Mouse (Mus musculus) kidney, postnatal 0 days (tissue): Measurements from ENCODE around the gene Cflar. TPM values are rescaled to one million over a fixed set of nuclear protein-coding genes. Genes with fewer than 3 reads are reported as not detected.

ENCODE experiments used
- ATAC-seq: fragments of 200-750 bp; cut with Nextera tagmentation; replicated peaks from 2 replicates; pipeline ENCODE4 v1.8.0; 2017; ENCODE audit warnings: low read depth, moderate number of reproducible peaks, moderate TSS enrichment, moderate library complexity; ENCODE audit not compliant: low FRiP score
- DNase-seq: peaks from one replicate; pipeline ENCODE4 v3.0.0-alpha.2; 2016; ENCODE audit warnings: low spot score
- H3K27ac ChIP-seq: fragments of 300-500 bp; sonication (generic); 2 replicates; pipeline ENCODE4 v1.5.1; 2014; ENCODE audit warnings: mild to moderate bottlenecking
- H3K27me3 ChIP-seq: fragments of 300-500 bp; sonication (generic); 2 replicates; pipeline ENCODE4 v1.6.1; 2014; ENCODE audit warnings: low read length, mixed read lengths; ENCODE audit not compliant: insufficient read depth
- H3K36me3 ChIP-seq: fragments of 300-500 bp; sonication (generic); 2 replicates; pipeline ENCODE4 v1.6.1; 2014; ENCODE audit warnings: low read length, mixed read lengths; ENCODE audit not compliant: insufficient read depth
- H3K4me1 ChIP-seq: fragments of 300-500 bp; sonication (generic); replicated peaks from 2 replicates; pipeline ENCODE4 v1.6.1; 2014; ENCODE audit warnings: antibody characterized with exemption, low read length, mixed read lengths; ENCODE audit not compliant: insufficient read depth
- H3K4me2 ChIP-seq: fragments of 300-500 bp; sonication (generic); 2 replicates; pipeline ENCODE4 v1.6.1; 2014; ENCODE audit warnings: mild to moderate bottlenecking, low read length, moderate library complexity, mixed read lengths
- H3K4me3 ChIP-seq: fragments of 300-500 bp; sonication (generic); replicated peaks from 2 replicates; pipeline ENCODE4 v1.5.1; 2014; ENCODE audit warnings: low read depth, low read length
- H3K9ac ChIP-seq: fragments of 300-500 bp; sonication (generic); 2 replicates; pipeline ENCODE4 v1.6.1; 2014; ENCODE audit warnings: low read depth, low read length
- H3K9me3 ChIP-seq: fragments of 300-500 bp; sonication (generic); replicated peaks from 2 replicates; pipeline ENCODE4 v1.6.1; 2016; ENCODE audit warnings: low read length, inconsistent platforms, mixed read lengths
- CTCF ChIP-seq: IDR thresholded peaks from 2 replicates; pipeline ENCODE4 v1.5.1; 2016; ENCODE audit warnings: antibody characterized with exemption, low read depth, mild to moderate bottlenecking, moderate library complexity
- WGBS: fragments of 180-500 bp; shearing (Covaris S2); extraction: QIAGEN DNeasy Blood & Tissue Kit; methylation state at CpG from one replicate; pipeline ENCODE4 v1.1.7; 2014; 5-methylcytosine and 5-hydroxymethylcytosine counted together
- polyA plus RNA-seq: library from polyadenylated mRNA; unstranded; fragments of >200 nt; fragmentation: Nextera tagmentation; extraction: Ambion mirVana; gene quantifications from 2 replicates; pipeline ENCODE4 v1.2.1, GENCODE M21; 2015

Cflar gene
- polyA plus RNA-seq, 1 experiment from 2014 or later = 62.1 TPM

DNA sequence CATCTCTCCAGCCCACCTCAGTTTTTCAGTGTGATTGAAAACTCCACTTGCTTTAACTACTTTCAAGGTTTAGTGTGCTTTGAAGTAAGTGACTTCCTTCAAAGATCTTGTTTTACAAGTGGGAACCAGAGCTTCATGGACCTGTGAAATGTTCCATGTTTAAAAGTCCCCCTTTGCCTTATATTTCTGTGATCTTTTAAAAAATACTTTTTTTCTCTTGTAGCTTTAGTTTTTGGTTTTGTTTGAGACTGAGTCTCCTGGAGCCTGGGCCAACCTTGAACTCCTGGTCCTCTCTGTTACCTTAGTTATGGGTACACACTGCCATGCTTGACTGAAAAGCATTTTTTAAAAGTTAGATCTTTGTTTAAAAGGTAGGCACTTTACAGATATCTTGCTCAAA lies 4.2 kb downstream of the Cflar start:
- Histone ChIP-seq H3K27ac (peak overlapping the region; percentile 70; the same call in 1 of the 2 replicates), H3K4me3 (no peak overlapping the region), H3K9me3 (no peaks in the 10 kb centered on the region), H3K4me1 (peaks cover 12% of the 10 kb centered on the region; the same call in 1 of the 2 replicates), H3K9ac (0 out of 2 replicates have a peak overlapping the region, but pooled peaks have one; percentile 5), H3K4me2 (peak overlapping the region; percentile 83), H3K36me3 (peaks cover 17% of the 10 kb centered on the region; the same call in 1 of the 2 replicates), H3K27me3 (no peaks in the 10 kb centered on the region)
- no peak for ATAC-seq
- no peak for TF ChIP-seq CTCF
- no peak for DNase-seq

DNA sequence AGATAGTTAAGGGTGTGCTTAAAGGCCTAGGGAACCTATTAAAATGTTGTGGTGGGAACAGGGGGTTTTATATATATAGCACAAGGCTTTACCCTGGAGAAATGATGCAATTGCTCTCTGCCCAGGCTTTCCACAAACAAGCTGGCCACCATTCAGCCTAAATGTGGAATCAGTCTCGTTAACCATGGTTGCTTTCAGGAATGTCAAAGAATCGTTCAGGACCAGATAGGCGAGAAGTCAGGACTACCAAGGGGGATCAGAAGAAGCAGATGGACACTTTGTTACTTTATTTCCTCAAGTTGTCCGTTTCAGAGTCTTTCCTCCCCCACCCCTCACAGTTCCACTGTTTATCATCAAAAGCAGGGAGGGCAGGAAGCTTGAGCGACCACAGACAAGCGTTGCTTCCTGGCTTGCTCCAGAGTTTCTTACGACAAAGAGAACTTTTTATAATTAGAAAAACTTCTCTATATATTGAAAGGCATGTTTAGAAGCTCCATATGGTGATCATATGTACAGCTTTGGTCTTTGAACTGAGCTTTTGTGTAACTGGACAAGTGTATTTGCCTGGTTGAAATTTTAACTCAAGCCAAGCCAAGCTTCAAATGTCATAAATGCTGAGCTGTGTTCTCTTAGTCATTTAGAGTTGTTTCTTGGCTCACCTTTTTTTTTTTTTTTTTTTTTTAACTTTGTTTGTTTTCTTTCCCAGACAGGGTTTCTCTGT lies 5.0 kb downstream of the Cflar start:
- no peak for ATAC-seq
- H3K4me1 ChIP-seq = peaks cover 12% of the 10 kb centered on the region; the same call in 1 of the 2 replicates
- H3K9ac ChIP-seq = peak overlapping the region; percentile 5; the same call in 1 of the 2 replicates
- no peak overlapping the region for H3K4me3 ChIP-seq
- H3K9me3 ChIP-seq = no peaks in the 10 kb centered on the region
- H3K36me3 ChIP-seq = peaks cover 17% of the 10 kb centered on the region; the same call in 1 of the 2 replicates
- no peaks in the 10 kb centered on the region for H3K27me3 ChIP-seq
- H3K4me2 ChIP-seq = peak overlapping the region; percentile 83
- 29% methylated on average over 7 of the region's 7 CpGs for WGBS
- no peak for TF ChIP-seq CTCF
- DNase-seq = no peak
- H3K27ac ChIP-seq = peak overlapping the region; percentile 70

GRCm38 (mm10) chr1:58716883-58717220 lies 5.5 kb downstream of the Cflar start:
- Histone ChIP-seq H3K4me2 (no peak overlapping the region), H3K9me3 (no peaks in the 10 kb centered on the region), H3K4me1 (peaks cover 12% of the 10 kb centered on the region; the same call in 1 of the 2 replicates), H3K4me3 (no peak overlapping the region), H3K9ac (no peak overlapping the region), H3K27ac (0 out of 2 replicates have a peak overlapping the region, but pooled peaks have one; percentile 70), H3K36me3 (peaks cover 17% of the 10 kb centered on the region; the same call in 1 of the 2 replicates), H3K27me3 (no peaks in the 10 kb centered on the region)
- WGBS = 92% methylated on average over 4 of the region's 4 CpGs
- DNase-seq = no peak
- no peak for ATAC-seq
- TF ChIP-seq CTCF = no peak

DNA sequence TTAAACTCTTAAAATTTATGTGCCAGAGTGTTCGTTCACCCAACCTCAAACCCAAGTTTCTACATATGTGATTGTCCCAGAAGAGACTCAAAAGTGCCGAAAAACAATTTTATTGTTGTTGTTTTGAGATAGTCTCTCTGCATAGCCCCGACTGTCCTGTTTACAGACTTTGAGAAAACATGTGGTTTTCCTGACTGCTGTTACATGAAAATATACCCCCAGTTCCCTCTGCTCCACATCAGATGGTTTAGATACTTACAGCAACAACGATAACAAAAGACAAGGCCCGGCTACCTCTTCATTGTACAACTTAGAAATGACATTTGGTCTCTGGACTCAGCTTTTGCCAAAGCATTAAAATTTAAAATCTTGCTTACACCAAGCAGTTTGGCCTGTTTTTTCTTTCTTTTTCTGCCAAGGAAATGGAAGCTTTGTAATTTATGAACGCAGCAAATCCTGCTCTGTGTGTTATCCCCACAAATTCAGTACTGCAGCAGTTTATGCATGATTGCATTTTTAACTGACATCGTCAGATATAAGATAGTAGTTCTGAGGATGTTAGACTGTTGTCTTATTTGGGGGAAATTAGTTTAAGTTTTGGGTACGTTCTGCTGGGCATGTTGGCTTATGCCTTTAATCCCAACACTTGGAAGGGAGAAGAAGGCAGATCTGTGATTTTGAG lies 6.4 kb downstream of the Cflar start:
- H3K27me3 ChIP-seq = no peaks in the 10 kb centered on the region
- H3K4me1 ChIP-seq = peaks cover 12% of the 10 kb centered on the region; the same call in 1 of the 2 replicates
- H3K4me2 ChIP-seq = no peak overlapping the region
- 85% methylated on average over 8 of the region's 8 CpGs for WGBS
- no peak for TF ChIP-seq CTCF
- H3K36me3 ChIP-seq = peaks cover 17% of the 10 kb centered on the region; the same call in 1 of the 2 replicates
- no peak overlapping the region for H3K9ac ChIP-seq
- no peaks in the 10 kb centered on the region for H3K9me3 ChIP-seq
- DNase-seq (no peak), ATAC-seq (no peak)
- H3K27ac ChIP-seq = no peak overlapping the region
- H3K4me3 ChIP-seq = no peak overlapping the region

DNA sequence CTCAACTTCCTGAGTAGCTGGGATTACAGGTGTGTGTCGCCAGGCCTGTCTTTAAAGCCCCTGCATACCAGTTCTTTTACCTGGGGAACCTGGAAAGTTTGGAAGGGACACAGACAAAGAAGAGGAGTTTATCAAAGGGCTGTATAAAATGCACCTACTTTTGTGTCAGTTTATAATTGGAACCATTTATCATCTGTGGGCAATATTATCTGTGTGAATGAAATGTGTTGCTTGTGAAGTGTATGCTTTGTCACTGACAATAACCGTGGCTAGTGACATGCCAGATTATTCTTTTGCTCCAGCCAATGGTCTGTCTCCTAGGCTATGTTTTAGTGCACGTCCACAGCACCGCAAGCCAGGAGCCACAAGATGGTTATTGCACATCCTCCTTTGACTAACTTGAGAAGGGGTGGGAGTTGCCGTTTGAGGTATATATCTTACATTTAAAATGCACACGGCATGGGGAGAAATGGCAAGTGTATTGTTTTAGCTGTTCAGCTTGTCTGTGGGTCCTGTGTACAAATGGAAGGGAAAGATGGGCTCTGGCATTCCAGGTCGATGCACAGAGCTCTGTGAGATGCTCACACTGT lies 8.1 kb downstream of the Cflar start:
- H3K4me2 ChIP-seq = no peak overlapping the region
- no peak overlapping the region for H3K9ac ChIP-seq
- 75% methylated on average over 7 of the region's 7 CpGs for WGBS
- peaks cover 17% of the 10 kb centered on the region for H3K4me1 ChIP-seq
- ATAC-seq (no peak), DNase-seq (no peak)
- no peak for TF ChIP-seq CTCF
- H3K27ac ChIP-seq = no peak overlapping the region
- H3K4me3 ChIP-seq = no peak overlapping the region
- peaks cover 17% of the 10 kb centered on the region; the same call in 1 of the 2 replicates for H3K36me3 ChIP-seq
- no peaks in the 10 kb centered on the region for H3K27me3 ChIP-seq
- H3K9me3 ChIP-seq = no peaks in the 10 kb centered on the region

DNA sequence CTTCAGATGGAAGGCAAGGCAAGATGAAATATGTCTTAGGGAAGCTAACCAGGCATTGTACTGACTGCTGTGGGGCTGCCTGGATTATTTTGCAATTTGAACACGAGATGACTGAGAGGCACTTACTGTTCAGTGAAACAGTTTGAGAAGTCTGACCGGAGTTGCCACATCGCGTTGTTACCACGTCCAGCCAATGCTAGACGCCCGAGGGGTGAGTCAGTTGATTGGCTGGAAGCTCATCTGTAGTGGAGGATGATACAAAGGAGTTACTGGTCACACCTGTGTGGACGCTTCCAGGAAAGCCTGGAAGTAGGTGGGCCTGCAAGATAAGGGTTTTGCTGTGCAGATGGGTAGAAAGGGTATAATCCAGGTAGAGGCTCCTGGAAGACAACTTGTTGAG lies 8.8 kb downstream of the Cflar start:
- H3K4me2 ChIP-seq = no peak overlapping the region
- peaks cover 17% of the 10 kb centered on the region; the same call in 1 of the 2 replicates for H3K36me3 ChIP-seq
- H3K4me1 ChIP-seq = peaks cover 17% of the 10 kb centered on the region
- H3K27me3 ChIP-seq = no peaks in the 10 kb centered on the region
- no peaks in the 10 kb centered on the region for H3K9me3 ChIP-seq
- no peak overlapping the region for H3K9ac ChIP-seq
- no peak for DNase-seq
- 87% methylated on average over 8 of the region's 8 CpGs for WGBS
- no peak overlapping the region for H3K27ac ChIP-seq
- H3K4me3 ChIP-seq = no peak overlapping the region
- ATAC-seq = no peak
- no peak for TF ChIP-seq CTCF
